Mouse (Mus musculus): ENCODE results near the gene 2410004P03Rik.

DNA sequence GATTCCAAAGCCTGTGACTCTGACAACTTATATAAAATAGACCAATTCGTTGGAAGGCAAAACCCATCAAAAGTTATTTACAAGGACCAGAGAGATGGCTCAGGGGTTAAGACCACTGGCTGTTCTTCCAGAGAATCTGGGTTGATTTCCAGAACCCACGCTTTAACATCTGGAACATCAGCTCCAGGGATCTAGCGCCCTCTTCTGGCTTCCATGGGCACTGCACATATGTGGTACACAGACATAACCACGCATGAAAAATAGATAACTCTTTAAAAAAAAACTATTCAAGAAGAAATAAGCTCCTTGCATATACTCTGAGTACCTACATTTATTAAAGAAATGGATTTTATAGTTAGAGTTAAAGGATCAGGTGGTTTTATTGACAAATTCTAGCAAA is 43.2 kb upstream of the 2410004P03Rik start:
- no peak for TF ChIP-seq CTCF (IDR thresholded peaks at IDR 0.05; ENCODE audit: borderline replicate concordance, insufficient read depth, low read length)
- TF ChIP-seq POLR2A (IDR thresholded peaks at IDR 0.05; ENCODE audit: low read depth, low read length): no peak
